Mouse (Mus musculus) G1E-ER4 (cell line): ENCODE data around the gene Fxyd5. TPM values are rescaled to one million over a fixed set of nuclear protein-coding genes. Genes with fewer than 3 reads are reported as not detected.

Source experiments
- GATA1 ChIP-seq: IDR thresholded peaks from one replicate; pipeline ENCODE4 v1.8.0; 2012; ENCODE audit warnings: low read length, inconsistent platforms
- polyA plus RNA-seq: library from polyadenylated mRNA; stranded (reverse); fragments of >175 nt; gene quantifications from 2 replicates; pipeline ENCODE4 v1.2.3, GENCODE M21; 2012

The Fxyd5 gene
- polyA plus RNA-seq, 1 experiment, result 0.09 TPM

DNA sequence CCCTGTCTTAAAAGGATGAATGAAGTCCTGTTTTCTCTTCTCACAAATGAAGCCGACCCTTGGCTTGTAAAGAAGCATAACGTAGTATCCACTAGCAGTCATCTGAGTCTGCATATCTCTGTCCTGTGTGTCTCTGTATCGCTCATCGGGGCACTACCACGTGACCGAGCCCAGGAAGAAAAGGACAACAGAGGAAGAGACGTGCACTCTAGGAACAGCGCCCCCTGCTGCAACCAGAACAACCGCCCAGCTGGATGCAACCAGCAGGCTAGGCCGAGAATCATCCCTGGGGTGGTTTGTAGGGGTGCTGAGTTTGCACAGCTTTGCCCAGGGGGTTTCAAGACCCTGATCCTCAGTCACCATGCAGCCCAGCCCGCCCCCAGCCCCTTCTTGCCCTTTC is 7.5 kb downstream of the Fxyd5 start:
- no peak for TF ChIP-seq GATA1

DNA sequence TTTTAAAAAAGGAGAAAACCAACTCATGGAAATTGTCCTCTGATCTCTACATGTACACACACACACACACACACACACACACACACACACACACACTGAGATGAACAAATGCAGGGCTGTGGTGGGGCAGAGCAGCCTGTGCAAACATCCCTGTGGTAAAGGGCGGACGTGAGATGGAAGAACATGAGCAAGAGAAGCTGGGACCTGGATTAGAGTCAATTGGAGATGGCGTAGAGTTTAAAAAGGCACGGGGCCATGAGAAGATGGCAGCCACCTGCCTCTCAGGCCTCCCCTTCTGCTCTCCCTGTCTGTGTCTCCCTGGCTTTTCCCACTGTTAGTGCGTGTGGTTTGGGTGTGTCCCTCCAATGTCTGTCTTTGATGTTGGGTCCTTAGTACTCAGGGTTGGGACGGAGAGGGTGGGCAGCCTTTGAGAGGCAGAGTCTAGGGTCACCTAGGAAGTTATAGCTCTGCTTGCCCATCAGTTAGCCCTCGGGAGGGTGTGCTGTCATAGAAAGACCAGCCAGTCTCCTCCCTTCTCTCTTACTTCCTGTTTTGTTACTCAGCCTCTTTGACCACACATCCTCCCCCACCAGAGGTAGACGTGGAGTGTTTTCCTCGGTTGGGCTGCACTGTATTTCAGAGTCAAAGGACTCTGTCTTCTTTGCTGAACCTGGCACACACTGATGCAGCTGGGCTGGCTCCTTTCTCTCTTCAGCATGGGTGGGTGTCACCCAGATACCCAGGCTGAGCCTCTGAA is 8.7 kb downstream of the Fxyd5 start:
- TF ChIP-seq GATA1, result no peak

DNA sequence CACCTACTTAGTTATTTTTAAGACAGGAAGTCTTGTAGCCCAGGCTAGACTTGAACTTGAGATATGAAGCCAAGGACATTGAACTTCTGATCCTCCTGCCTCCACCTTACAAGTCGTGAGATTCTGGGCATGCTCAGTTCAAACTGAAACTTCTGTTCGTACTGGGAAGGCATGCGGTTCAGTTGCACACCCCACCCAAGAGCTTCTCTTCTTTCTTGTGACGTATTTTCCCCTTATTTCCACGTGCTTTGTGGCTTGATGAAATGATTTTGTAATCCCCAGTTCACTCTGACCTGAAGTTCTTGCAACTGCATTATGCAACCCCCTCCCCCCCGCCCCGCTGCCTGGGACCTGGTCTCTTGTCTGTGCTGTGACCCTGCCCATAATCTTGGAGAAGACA is 10.6 kb downstream of the Fxyd5 start:
- TF ChIP-seq GATA1, result no peak

DNA sequence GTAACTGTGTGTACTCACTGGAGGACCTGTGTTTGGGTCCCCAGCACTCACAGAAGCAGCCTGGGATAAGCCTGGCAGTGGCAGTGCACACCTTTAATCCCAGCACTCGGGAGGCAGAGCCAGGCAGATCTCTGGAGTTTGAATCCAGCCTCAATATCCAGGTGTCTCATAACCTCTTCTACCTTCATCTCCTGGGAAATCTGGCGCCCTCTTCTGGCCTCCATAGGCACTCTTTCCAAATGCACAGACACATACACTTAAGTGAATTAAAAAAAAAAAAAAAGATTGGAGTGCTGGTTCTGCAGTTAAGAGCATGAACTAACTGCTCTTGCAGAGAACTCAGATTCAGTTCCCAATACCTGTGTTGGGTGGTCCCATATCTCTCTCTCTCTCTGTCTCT is 11.6 kb downstream of the Fxyd5 start:
- TF ChIP-seq GATA1, result no peak

DNA sequence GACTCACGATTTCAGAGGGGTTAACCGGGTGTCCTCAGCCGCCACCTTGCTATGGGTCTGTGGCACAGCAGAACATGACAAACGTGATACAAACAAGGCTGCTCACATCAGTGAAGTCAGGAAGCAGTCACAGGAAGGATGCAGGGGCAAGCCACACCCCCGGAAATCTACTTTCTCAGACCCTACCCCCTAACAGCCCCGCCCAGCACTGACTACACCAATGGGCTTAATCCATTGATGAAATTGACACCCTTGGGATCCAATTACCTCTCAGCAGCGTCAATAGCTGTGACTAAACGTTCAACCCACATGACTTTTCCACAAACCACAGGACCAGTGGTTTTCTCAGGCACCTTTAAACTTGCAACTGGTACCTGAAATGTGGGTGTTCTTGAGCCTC is 13.7 kb downstream of the Fxyd5 start:
- no peak for TF ChIP-seq GATA1

DNA sequence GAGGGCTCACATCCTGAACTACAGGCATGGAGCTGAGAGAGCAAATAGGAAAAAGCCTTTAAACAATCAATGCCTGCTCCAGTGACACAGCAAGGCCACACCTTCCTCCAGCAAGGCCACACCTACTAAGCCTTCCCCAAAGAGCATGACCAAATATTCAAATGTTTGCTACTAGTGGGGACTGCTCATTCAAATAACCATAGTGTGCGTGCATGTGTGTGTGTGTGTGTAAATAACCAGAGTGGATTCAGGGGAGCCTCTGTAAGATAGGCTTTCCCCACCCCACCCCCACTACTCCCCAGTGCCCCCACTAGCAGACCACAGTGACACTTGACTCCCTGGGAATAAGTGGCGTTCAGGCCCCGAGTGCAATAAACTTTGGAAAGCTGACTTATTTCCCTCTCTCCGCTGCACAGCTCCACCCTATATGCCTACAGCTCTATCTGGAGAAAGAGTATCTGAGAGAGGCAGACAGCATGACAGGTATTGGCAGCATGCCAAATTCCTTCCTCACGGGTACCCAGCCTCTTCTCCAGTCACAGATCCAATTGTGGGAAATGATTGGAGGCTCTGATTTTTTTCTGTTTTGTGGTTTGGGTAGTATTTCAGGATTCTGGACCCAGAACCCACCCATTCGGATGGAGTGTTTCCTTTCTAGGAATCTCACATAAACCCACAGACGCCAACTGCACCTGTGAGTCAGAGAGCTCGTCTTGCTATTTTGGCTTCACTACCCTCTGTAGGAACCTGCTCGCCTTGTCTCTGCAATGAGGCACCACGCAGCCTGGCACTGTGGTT is 25.0 kb downstream of the Fxyd5 start:
- no peak for TF ChIP-seq GATA1

DNA sequence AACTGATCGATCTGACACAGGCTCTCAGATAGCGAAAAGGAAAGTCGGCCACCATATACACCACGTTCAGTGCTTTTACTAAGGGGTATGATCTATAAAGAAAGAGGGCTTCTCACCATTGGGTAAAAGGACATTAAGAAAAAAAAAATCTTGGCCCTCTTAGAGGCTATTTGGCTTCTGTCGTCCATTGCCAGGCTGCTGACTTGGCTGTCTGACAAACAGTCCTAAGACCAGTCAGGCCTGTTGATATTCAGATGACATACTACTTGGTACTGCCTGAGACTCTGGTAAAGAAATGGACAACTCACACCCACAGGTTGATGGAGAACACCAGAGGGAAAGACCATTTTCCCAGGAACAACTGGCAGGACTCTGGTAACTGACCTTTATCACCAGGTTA is 29.3 kb downstream of the Fxyd5 start:
- no peak for TF ChIP-seq GATA1

DNA sequence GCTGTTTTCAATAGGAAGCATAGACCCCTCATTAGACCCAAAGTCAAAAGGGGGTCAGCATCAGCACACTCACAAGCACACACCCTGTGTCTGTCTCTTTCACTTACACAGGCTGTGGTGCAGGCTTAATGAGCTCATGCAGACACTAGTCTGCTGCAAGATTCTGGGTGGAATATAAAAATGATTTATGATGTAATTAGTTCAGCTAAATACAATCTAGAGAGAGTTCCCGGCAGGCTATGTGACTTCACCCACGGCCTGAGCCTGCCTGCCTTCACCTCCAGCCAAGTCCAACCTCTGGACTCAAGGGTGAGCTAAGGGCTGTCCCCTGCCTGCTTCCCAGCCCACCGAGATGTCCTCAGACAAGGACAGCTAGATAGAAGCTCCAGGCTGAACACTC is 33.4 kb downstream of the Fxyd5 start:
- no peak for TF ChIP-seq GATA1

DNA sequence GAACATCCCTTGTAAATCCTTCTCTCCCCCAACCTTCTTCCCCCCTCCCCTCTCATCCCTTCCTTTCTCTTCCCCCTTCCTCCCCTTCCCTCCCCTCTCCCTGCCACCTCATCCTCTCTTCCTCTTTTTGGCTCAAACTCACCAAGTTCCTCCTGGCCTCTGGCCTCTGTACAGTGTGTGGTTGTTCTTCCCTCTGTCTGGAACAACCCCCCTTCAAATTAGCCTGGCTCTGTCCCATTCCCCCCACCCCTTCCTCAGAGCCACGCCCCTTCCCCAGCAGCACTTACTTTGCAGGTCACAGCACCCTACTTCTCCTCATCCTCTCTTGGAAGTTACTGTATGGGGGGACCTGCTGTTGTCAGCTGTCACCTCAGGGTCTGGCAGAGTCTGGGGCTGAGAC is 34.1 kb downstream of the Fxyd5 start:
- no peak for TF ChIP-seq GATA1

DNA sequence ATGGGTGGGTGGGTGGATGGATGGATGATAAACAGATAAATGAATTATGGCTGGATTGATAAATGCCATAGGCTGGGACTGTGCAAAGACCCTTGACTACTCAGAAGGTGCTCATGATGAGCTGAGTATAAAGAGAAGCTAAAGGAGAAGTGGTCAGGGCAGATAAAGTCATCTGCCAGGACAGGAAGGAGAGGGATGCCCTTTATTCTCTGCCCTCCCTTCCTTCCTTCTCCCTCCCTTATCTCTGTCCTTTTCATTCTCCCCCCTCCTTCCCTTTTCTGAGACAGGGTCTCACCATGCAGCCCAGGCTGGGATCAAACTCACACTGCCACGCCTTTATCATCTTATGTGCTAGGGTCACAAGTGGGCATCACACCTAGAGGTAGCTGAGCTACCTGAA is 34.5 kb downstream of the Fxyd5 start:
- no peak for TF ChIP-seq GATA1

DNA sequence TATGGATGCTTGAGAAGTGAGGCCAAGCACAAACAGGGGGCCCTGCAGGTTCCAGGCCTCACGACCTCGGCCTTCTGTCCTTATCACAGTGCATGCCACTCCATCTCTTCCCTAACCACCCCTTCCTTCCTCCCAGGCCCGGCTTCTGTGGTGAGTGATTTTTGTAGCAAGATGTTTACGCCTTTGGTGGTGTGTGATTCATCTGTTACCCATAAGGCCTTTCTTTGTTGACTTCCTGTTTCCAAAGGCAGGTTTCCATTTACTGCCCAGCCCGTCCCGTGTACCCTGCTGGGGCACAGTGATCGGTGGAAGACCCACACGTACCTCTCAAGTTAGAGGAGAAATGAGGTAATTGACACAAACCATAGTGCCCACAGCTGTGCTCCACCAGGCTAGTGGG is 39.6 kb downstream of the Fxyd5 start:
- TF ChIP-seq GATA1, result no peak

DNA sequence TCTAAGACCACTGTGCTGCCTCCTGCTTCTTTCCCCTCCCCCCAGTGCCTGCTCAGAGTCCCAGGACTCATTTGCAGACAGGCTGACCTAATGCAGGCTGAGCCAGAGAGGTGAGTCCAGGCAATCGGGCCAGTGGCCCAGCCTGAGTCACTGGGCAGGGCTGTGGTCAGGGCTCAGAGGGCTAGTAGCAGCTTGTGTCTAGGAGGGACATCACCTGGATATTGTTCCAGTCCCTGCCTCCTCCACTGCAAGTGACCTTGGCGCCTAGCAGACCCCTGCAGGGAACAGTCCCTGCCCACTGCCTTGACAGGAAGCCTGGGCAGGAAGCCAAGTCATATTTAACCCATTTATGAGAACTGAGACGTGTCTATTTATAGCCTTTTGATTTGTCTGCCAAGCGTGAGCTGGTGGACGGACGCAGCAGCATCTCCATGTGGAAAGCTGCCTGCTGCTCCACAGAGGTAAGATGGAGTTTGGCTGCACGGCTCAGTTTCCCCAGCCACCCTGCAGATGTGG is 41.7 kb downstream of the Fxyd5 start:
- no peak for TF ChIP-seq GATA1

DNA sequence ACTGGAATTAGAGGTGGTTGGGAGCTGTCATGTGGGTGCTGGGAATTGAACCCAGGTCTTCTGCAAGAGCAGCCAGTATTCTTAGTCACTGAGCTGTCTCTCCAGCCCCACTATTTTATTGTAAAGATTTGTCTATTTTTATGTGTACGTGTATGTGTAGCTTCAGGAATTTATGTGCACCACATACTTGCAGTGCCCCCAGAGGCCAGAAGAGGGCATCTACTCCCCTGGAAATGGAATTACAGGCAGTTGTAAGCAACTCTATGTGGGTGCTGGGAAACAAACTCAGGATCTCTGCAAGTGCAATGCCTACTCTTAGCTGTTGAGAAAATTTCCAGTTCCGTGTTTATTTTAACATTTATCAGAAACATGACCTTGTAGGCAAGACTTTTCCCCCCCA is 45.8 kb downstream of the Fxyd5 start:
- TF ChIP-seq GATA1, result no peak

DNA sequence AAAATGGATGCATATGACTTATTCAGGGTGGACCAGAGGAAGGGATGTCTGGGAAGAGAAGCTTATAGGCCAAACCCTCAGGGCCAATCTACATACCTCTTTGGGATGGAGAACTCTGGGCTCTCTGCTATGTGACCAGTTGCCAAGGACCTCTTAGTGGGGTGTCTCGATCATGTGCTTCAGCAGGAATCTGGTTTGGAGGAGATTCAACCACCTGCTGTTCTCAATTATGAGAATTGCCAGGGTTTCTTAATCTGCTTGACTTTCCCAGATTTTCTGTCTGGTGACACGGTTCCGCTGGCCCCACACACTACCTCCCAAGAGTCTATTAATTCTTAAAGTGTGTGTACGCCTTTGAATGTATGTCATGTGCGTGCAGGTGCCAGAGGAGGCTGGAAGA is 48.3 kb downstream of the Fxyd5 start:
- no peak for TF ChIP-seq GATA1

DNA sequence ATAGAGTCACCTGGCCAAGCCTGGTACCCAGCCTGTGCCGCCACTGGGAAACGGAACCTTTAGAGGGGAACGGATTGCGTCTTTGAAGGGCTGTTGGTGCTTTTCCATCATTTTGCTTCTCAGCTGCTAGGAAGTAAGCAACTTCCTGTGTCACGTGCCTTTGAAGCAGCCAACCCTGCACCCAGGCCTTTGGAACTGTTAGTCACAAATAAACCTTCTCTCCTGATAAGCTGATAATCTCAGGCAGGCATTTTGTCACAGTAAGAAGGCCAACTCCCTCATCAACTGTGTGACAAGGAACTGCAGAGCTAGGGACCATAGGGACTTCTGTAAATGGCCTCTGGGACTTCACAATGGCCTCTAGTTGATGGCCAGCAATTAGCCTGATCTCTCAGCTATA is 50.1 kb downstream of the Fxyd5 start:
- TF ChIP-seq GATA1, result no peak

DNA sequence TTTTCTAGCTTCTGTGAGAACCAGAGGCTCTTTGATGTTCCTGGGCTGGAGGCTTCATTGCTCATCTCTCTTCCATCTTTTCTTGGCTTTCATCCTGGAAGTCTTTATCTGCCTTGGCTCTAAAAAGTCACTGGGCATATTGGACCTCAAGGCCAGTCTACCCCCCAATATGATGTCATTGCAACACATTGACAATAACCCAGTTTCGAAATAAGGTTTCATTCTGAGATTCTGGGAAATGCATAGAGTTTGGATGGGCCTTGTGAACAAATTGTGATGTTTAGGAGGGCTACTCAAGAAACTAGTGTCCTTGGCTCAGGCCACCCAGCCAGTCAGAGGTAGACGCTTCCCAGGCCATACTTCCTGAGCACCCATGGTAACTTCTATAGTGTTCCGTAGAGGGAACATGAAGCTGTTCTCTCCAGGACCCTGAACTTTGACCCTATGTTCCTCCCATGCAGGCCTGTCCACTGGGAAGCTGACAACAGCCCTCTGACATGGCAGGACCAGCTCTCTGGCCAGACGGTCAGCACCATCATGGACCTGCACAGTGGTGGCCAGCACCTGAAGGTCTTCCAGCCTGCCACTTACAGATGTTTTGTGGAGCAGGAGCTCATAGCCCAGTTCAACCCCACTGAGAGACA is 53.6 kb downstream of the Fxyd5 start:
- TF ChIP-seq GATA1, result no peak

DNA sequence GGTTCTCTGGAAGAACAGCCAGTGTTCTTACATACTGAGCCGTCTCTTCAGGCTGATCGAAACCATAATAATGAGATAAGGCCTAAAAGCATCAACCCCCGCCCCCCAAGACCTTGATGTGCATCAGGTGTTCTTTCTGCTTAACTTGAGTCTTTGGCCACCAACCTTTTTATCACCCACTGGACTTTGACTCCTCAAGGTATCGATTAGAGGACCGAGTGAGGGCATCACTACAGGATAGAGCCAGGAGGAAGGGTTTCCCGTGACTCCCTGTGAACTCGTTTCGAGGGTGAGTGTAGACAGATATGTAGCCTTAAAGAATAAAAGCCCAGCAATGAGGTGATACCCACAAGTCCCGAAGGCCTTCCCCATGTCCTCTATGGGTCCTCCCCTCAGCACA is 56.9 kb downstream of the Fxyd5 start:
- no peak for TF ChIP-seq GATA1

Other genes starting within 250 kb of the Fxyd5 start
- not detected in 2 replicates for gene Ffar2, start 218.7 kb downstream of the Fxyd5 start, polyA plus RNA-seq
- gene Ffar3, start 186.3 kb downstream of the Fxyd5 start, polyA plus RNA-seq, result not detected in 2 replicates
- not detected in 2 replicates for gene Ffar1, start 180.9 kb downstream of the Fxyd5 start, polyA plus RNA-seq
- not detected in 2 replicates for gene Cd22, start 162.1 kb downstream of the Fxyd5 start, polyA plus RNA-seq
- gene Mag, start 127.6 kb downstream of the Fxyd5 start, polyA plus RNA-seq, result not detected in 2 replicates
- gene Hamp2, start 117.8 kb downstream of the Fxyd5 start, polyA plus RNA-seq, result not detected in 2 replicates
- not detected in 2 replicates for gene Hamp, start 98.4 kb downstream of the Fxyd5 start, polyA plus RNA-seq
- 162 and 181 TPM in 2 replicates for gene Usf2, start 85.7 kb downstream of the Fxyd5 start, polyA plus RNA-seq
- gene Lsr, start 69.0 kb downstream of the Fxyd5 start, polyA plus RNA-seq, result not detected in 2 replicates
- not detected in 2 replicates for gene Fam187b, start 68.7 kb downstream of the Fxyd5 start, polyA plus RNA-seq
- gene Fxyd7, start 9.0 kb upstream of the Fxyd5 start, polyA plus RNA-seq, result not detected in 2 replicates
- not detected in 2 replicates for gene Fxyd1, start 14.7 kb upstream of the Fxyd5 start, polyA plus RNA-seq
- not detected in 2 replicates for gene Lgi4, start 16.9 kb upstream of the Fxyd5 start, polyA plus RNA-seq
- gene Fxyd3, start 34.2 kb upstream of the Fxyd5 start, polyA plus RNA-seq, result not detected in 2 replicates
- gene Hpn, start 72.8 kb upstream of the Fxyd5 start, polyA plus RNA-seq, result 0.16 and 0.21 TPM in 2 replicates
- gene Scn1b, start 84.5 kb upstream of the Fxyd5 start, polyA plus RNA-seq, result 0.11 and 0.17 TPM in 2 replicates
- gene Gramd1a, start 113.4 kb upstream of the Fxyd5 start, polyA plus RNA-seq, result 89.7 and 102 TPM in 2 replicates
- gene Scgb2b2, start 248.0 kb upstream of the Fxyd5 start, polyA plus RNA-seq, result not detected in 2 replicates
- not detected in 2 replicates for gene Scgb1b2, start 249.3 kb upstream of the Fxyd5 start, polyA plus RNA-seq